Mouse (Mus musculus): ENCODE measurements around the gene Lnx2.

Gene Lnx2

DNA sequence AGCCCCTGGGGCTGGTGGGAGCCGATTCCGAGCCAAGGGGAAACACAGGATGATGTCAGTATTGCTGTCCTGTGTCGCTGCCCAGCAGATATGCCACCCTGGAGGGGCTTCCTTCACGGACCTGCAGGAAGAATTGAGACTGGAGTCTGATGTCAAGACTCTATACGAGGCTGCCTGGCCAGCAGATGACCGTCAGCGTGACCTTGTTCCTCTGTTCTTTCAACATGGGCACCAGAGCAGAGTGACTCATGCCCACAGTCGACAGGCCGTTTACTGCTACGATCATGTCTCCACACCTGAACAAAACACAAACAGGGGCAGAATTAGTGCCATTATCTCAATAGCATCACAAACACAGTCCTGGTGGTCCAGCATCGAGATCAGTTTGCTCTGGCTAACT, 57.6 kb downstream of the Lnx2 start:
- DNase-seq (ENCODE audit: low spot score in 2 of 2) = no peak

DNA sequence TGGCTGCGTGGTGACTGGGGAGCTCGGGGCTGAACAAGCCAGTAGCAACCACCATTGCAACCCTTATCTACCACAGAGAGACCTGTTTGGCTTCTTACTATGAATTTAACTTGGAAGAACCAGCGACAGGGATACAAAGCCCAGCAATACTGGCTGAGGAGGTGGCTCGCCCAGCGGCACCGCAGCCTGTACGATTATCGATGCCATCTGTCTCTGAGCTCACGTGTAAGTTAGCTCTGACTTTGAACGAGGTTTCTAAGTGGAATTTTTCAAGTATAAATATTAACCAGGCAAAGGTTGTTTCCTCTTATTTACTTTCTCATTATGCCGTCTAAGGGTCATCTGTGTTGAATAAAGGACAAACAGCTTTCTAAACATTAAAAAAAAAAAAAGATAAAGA, 58.9 kb downstream of the Lnx2 start:
- no peak for DNase-seq (ENCODE audit: low spot score in 2 of 2)

DNA sequence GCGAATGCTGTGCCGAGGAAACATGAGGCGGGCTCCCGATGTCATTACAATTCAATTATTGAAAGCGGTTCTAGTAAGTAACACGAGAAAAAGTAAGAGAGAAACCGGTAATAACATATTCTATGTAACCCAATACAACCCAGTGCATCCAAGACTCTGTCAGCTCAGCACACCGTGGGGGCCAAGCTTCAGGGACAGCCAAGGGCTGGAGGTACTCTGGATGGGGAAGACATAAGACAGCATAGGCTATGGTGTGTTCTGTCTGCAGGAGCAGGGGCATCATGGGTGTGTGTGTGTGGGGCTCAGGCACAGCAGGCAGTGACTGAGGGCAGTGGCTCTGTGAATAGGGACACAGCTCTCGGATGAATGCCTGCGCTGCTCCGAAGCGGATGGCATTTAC, 59.8 kb downstream of the Lnx2 start:
- DNase-seq (ENCODE audit: low spot score in 2 of 2) = no peak

DNA sequence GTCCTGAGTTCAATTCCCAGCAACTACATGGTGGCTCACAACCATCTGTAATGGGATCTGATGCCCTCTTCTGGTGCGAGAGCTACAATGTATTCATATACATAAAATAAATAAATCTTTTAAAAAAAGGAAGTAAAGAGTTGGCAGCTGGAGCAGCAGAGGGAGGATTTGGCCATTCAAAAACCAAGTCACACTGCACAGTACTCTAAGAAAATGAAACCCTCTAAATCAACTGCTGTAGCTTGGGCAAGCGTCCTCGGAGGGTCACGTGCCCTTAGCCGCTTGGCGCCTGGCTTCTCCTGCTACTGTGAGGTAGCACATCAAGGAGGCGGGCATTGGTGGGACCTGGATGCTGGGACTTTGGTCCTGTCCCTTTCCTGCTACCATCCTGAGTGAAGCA, 61.2 kb downstream of the Lnx2 start:
- no peak for DNase-seq (ENCODE audit: low spot score in 2 of 2)

DNA sequence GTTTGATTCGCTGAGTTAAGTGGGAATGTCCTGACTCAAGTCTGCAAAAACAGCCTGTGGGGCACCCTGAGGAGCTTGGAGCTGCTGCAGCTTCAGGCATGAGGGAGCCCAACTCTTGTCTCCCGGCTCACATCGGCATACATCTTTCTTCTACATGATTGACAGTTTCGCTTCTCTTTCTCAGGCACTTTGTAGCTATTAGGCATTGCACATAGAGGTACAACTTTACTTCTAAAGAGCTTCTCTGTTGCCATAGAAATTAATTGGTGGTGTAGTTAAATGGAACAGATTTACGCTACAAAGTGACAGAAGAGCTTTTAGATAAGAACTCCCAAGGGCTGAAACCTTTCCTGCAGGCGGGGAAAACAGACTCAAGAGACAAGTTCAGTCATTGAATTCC, 62.5 kb downstream of the Lnx2 start:
- no peak for DNase-seq (ENCODE audit: low spot score in 2 of 2)

DNA sequence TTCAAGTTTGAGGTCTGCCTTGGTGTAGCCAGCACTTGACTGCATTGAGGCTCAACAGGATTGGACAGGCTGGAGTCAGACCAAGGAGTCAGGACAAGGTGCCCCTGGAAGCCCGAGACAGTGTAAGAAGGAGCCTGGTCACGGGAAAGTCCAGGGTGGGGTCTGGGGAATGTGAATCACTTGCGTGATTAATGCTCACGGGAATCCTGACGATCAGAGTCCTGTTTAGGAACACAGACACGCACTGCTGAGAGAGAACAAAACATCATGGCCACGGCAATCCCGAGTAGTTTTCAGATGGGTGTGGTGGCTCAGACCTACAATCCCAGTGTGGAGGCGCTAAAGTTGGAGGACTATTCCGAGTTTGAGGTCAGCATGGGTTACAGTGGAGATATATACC, 65.1 kb downstream of the Lnx2 start:
- DNase-seq (ENCODE audit: low spot score in 2 of 2) = no peak

DNA sequence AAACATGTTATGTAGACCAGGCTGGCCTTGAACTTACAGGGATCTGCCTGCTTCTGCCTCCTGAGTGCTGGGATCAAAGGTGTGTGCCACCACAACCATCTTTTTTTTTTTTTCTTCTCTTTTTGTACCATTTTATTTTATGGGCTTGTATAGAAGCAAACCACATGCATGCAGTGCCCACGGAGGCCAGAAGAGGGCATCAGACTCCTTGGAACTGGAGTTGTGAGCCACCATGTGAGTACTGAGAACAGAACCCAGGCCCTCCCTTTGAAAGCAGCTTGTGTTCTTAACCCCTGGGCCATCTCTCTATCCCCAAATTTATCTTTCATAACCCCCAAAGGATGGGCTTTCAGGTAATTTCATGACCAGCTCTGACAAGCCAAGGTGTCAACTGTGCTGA, 73.1 kb downstream of the Lnx2 start:
- DNase-seq (ENCODE audit: low spot score in 2 of 2) = no peak

DNA sequence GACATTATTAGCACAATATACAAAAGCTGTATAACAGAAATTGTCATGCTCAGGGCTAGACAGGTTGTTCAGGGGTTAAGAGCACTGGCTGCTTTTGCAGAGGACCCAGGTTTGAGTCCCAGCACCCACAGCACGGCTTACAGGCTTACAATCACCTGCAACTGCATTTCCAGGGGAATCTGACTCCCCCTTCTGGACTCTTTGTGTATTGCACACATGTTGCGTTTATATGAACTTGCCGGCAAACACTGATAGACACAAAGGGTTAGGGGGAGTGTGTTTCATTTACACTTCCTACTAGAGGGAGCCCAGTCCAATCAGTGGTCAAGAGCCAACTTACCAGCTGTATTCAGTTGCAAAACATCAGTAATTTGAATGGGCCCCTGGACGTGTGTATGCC, 75.1 kb downstream of the Lnx2 start:
- no peak for DNase-seq (ENCODE audit: low spot score in 2 of 2)

DNA sequence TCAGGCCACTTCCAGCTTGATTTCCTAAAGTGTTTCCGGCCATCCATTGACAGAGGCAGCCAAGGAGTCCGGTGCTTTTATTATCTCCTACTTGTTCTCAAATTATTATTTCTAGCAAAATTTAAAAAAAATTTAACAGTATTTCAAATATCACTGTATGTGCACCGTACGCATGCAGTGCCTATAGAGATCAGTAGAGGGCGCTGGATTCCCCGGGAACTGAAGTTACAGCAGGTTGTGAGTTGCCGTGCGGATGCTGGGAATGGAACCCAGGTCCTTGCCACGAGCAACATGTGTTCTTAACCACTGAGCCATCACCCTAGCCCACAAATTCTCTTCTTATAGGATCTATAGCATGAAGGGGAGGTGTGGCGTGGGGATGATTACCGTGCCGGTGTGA, 77.6 kb downstream of the Lnx2 start:
- DNase-seq (ENCODE audit: low spot score in 2 of 2) = no peak

DNA sequence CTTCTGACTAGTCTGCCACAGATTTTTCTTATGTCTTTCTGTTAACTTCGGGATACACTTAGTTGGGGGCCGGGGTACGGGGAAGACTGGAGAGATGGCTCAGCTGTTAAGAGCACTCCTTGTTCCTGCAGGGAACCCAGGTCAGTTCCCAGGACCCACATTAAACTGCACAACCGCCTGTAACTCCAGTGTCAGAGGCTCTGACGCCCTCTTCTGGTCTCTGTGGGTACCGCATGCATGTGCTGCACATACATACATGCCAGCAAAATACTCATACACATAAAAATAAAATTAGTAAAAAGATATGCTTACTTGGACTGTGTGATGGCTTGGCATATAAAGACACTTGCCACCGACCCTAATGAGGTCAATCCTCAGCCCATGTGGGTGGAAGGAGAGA, 79.6 kb downstream of the Lnx2 start:
- no peak for DNase-seq (ENCODE audit: low spot score in 2 of 2)

DNA sequence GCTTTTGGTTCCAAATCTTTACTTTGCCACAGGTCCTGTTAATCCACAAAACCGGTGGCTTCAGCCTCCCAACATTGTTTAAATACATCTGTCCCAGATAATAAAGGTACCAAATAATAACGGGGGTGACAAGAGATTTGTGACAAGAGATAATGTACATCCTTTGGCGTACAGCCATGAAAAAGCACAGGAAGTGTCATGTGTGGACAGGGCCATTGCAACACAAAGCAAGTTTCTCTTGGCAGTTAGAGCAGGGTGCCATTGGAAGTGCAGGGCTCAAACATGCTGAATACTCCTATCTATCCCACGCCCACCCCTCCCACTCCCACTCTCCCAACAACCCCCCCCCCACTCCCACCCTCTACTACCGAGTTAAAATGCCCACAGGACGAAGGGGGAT, 81.4 kb downstream of the Lnx2 start:
- no peak for DNase-seq (ENCODE audit: low spot score in 2 of 2)

DNA sequence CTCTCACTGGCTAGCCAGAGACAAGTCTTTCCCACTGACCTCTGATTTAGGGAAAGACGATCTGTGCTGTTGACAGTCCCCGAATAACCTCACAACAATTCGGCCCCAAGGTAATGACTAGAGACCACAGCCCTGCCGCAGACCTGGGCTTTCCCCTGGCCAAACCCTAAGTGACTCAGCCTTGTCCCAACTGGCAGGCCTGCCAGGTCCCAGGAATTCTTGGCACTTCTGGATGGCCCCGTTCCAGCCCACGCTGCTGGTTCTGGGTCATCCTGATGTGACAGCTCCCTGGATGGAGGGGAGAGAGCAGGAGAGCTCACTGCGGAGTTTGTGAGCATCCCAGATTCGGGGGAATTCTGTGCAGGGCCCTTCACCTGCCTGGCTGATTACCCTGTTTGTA, 82.9 kb downstream of the Lnx2 start:
- DNase-seq (ENCODE audit: low spot score in 2 of 2) = no peak

DNA sequence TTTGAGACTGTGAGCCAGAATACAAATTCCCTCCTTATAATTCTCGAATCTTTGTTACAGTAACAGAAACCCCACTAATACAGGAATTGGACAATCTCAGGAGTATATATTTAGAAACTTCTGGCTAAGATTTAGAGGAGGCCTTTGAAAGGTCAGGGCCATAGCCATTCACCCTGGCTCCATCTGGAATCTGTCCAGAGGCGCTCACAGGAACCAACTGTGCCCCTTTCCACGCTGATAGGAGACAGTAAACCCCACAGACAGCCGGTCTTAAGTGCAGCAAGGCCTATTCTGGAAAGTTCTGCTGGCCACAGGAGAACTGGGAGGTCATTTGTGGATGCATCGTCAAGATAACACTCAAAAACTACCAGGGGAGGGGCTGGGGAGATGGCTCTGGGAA, 87.3 kb downstream of the Lnx2 start:
- DNase-seq (ENCODE audit: low spot score in 2 of 2) = no peak

DNA sequence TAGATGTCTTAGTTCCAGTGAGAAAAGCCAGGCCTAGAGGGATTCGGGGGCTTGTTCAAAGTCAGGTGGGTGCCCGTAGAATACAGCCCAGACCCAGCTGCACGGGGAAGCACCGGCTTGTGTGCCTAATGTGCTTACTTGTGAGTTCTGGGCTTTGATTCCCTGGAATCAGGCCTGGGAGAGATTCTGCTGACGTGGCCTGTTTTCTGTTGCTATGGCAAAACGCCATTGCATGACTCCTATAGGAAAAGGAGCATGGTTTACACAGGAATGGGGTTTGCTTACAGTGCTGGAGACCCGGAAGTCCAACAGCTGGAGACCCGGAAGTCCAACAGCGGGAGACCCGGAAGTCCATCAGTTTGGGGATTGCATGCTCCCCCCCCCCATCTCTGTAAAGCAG, 88.8 kb downstream of the Lnx2 start:
- no peak for DNase-seq (ENCODE audit: low spot score in 2 of 2)

DNA sequence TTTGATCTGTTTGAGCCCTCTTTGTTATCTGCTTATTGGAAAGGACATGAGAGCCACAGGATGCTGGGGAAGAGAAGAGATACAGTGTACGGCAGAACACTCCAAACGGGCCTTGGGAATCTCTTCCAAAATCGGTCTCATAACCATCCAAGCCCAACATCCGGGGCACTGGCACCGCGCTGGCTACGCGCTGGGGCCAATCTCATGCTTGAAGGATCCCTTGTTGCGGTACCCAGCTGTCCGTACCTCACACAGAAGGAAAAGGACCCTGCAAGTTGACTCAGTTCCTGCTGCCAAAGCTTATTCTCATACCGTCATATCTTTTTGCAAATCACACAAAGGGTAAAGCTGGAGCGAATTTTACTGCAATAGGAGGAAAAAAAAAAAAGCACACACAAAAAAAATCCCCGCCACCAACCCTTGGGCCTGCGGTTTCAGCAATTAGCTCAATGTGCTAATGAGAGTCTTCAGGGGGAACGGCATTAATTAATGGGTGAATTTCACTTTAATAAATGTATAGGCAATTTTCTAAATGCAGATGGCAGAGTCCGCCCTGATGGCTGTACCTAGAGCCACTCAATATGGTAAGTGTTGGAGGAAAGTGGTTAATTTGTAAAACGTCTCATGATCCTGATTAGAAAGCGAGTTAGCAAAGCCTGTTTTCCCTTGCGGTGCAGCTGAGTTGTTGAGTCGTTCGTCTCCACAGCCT, 90.5 kb downstream of the Lnx2 start:
- no peak for DNase-seq (ENCODE audit: low spot score in 2 of 2)

DNA sequence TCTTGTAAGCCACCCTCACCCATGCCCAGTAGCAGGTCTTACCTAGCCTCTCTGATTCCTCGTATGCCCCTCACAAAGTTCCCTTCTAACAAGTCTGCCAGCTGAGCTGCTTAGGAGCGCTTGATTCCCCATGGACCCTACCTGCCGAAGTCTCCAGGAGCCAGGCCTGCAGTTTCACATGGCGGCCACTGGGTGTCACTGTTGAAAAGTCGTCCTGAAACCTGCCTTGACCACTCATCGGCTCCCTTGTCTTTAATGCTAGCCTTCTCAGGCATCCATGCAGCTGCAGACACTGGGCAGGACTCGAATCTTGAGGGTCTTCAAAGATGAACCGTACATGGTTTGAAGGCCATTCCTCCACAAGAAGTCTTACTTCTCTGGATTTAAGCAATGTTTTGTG, 93.2 kb downstream of the Lnx2 start:
- DNase-seq (ENCODE audit: low spot score in 2 of 2) = no peak

DNA sequence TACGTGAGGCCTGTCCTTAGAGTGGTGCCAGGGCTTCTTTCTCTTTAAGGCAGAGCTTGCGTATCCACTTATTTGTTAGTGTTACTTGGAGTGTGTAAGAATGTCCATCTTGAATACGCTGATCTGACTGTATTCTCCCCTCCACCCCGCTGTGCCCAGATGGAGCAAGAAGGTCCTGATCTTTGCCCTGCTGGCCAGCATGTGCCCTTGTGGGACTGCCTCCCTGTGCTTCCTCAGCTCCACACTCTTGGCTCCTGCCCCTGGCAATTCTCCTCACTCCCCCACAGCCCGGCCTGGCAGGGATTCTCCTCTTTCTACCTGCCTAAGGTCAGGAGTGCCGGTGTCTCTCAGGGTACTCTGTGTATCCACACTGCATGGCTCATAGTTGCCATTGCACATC, 95.0 kb downstream of the Lnx2 start:
- no peak for DNase-seq (ENCODE audit: low spot score in 2 of 2)

DNA sequence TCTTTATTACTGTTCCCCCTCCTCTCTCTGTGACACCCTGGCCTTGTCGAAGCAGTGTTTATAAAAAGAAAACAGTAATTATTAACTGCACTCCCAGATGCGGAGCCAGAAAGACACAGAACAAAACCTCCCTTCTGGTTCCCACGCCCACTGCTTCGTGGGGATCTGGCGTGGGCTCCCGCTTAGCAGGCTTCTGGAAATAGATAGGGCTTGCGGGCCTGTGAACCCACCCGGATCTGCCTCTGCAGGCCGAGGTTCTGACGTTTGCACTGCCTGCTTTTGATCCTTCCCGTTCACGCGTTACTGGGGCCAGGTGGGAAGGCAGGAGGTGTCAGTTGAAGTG, 101.6 kb downstream of the Lnx2 start:
- no peak for DNase-seq (ENCODE audit: low spot score in 2 of 2)

DNA sequence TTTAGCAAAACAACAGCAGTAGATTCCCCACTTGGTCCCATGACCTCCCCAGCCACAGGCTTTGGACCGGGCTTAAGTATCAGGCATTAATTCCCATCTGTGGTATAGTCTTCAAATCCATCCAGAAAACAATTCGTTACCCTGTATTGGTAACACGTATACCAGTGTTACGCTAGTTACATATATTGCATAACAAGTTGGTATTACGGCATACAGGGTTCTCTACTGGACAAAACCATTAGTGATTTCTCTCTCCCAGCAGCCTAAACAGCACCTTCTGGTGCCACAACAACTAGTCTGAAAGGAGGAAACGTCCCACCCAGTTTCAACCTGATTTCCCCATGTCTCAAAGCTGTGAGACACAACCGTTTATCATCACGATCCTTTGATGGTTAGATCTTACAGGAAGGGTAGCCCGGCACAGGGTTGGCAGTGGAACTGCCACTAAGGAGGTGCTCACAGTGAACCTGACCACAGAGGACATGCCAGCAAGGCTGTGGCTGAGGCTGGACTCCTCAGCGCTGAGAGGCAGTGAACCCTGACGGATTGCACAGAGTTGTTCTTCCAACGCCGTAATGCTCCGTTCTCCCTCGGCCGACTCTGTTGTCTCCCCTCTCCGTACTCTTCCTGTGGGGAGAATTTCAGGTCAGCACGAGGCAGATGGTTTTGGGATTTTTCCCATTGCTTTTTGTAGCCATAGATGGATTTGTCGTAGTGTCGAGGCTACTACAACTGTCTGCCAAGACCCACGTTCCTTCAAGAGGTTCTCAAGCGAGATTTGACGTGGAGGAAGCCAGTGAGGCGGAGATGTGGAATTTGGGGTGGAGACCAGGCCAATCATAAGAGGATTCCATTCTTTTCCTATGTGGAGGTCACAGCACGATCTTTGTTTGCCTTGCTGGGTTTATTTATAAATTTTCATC, 102.3 kb downstream of the Lnx2 start:
- no peak for DNase-seq (ENCODE audit: low spot score in 2 of 2)

DNA sequence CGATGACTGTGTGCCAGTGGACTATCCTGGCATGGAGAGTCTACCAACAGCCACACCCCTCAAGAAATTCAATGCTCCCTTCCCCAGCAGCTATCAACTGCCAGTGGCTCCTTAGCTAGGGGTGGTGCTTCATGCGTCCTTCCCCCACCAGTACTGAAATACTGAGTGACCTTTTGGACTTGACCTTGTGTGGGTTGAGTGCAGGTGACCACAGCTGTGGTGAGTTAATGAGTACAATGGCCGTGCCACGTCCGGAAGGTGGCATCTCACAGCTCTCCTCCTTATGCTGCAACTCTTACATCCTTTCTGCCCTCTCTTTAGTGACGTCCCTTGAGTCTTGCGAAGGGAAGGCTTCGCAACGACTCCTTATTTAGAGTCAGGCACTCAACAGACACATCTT, 103.0 kb downstream of the Lnx2 start:
- DNase-seq (ENCODE audit: low spot score in 2 of 2) = no peak

DNA sequence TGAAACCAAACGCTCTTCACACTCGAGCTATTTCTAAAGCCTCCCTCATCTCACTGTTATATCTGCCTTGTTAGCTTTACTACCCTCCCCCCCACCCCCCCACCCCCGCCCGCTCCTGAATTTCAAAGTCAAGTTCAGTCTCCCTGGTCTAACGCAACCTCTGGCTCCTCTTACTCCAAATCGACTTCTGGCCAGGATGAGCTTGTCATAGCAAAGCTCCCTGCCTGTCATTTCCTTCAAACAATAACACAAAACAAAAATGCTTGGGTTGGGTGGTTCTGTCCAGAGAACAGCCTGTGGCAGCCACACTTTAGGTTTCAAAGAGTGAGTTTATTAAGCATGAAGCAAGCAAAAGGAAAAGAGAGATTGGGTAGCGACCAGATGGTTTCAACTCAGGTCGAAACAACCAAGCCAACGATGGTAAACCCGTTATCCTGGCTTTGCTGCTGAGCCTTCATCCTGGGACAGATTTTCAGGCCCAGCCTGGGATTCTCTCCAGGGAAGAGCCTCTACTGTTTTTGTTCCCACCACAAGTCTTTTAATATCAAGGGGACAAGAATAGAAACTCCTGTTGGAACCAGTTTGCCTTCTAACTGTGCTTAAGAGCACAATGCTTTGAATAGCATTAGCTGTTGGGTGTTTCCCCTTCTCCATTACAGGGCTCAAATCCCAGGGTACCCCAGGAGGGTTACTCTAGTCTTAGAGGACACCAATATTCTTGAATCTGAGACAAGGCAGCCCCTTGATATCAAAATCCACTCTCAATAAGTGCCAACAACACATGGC, 104.4 kb downstream of the Lnx2 start:
- DNase-seq (ENCODE audit: low spot score in 2 of 2) = no peak

DNA sequence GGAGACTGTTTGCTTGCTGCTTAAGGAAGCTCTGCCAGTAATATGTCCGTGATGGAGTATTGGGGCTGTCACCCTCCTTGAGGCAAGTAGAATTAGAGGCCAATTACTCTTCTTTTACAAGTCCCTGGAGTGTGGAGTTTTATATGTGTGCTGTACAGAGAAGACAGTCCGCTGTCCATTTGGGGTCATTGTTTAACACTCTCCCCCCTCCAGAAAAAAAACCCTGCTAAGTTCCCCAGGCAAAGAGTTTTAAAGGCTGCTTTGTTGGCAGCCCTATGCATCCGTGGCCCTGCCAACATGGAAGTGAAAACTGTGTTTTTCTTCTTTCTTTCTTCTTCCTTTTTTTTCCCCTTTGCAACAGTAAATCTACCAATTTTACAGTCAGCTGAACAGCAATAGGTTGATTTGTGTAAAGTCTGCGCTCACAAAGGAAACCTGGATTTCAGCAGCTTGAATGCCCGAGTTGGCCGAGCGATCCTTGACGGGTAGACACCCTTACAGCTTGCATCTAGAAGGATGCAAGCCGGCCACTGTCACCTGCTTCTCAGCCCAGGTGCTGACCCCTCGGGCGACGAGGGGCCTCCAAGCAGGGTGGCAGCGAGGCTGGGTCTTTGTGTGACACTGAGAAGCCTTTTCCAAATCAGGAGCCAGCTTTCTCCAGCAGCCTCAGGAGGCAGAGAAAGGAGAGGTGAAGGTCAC, 107.5 kb downstream of the Lnx2 start:
- DNase-seq (ENCODE audit: low spot score in 2 of 2) = no peak
